Mouse (Mus musculus) embryo, embryonic 9.5 days (tissue): ENCODE measurements around the gene Mrpl21.

Experiments used
- DNase-seq: peaks from one replicate; pipeline ENCODE4 v3.0.0-alpha.2; 2017; ENCODE audit errors: extremely low spot score

The Mrpl21 gene

DNA sequence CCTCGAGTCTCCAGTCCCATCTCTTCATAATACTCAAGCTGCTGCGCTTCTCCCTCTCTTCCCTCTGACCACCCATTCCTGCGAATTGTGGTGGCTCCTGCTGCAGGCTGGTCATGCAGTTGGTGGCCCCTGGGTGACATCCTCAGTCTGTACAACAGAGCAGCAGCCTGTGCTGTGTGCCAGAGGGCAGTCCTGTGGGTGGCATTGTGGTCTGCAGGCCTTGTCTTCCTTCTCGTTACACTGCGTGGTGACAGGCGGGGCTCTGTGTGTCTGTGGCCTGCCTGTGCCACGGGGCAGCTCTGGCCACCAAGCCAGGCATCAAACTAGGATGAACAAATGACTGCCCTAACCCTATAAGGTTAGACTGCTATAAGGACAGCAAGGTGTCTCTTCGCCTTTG is 56.5 kb downstream of the Mrpl21 start:
- no peak for DNase-seq

DNA sequence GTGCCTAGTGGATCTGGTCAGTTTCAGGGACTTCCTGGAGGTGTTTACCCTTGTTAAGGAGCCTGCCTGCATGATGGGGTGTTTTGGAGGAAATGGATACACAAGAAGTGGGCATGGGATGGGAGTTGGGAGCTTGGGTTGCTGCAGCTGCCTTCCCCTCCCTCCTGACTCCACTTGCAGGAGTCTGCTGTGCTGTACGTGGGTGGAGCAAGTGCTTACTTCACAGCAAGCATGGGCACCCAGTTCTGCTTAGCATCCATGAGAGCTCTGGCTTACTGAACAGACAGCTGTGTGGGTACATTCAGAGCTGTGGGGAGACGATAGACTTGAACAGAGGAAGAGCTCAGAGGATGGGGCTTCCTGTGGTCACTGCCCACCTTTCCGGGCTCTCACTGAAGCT is 58.3 kb downstream of the Mrpl21 start:
- no peak for DNase-seq
